ENCODE assay signal across 16 mouse cellular contexts in the genomic region with DNA sequence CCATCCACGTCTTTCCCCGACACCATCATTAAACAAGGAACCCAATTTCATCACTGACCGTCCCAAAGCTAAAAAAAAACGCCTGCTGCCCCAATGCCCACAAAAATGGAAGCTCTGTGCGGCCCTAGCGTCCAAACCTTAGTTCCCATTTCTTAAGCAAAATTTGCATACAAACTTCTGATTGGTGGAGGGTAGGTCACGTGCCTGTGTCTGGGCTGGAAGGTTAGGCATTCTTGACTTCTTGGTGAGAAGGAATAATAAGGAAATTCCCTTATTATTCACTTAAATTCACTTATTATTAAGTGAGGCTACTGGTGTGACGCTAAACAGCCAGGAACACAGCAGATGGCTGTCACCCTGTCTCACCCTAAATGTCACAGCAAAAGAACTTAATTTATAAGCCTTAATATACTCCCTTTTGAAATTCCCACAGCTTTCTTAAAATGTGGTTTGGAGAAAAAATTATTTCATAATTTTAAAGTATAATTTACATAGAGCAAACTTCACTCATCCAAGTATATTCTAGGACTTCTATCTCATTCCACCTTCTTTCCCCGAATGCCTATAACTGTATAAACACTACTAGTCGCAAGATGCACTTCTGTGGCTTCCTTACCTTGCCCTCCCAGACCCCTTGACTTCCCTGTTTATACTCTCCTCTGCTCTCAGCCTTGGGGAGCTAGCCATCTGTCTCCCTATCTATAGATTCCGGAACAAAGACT. TPM values are rescaled to one million over a fixed set of nuclear protein-coding genes. Genes with fewer than 3 reads are reported as not detected.
"Had no signal": no experiment of that assay in that cellular context is flagged by ENCODE, and none has a peak within 500 bp of the region (broad histone marks: within the 10 kb centered on the region; RNA-seq: fewer than 3 reads in every experiment).

No protein-coding gene starts in this region.

- H3K36me3 ChIP-seq: liver, embryonic 15.5 days; lung, embryonic 15.5 days; midbrain, embryonic 10.5 days had no signal

- H3K4me1 ChIP-seq: liver, embryonic 15.5 days; lung, embryonic 15.5 days had no signal

- H3K27ac ChIP-seq: kidney, postnatal 0 days; layer of hippocampus, adult 2 months; liver, embryonic 15.5 days; lung, embryonic 15.5 days; midbrain, embryonic 10.5 days had no signal

- DNase-seq: kidney, adult 11 months; kidney, adult 9 months; kidney, postnatal 4 days; left cerebral cortex, postnatal 4 days; lung, postnatal 14 days; midbrain, embryonic 14.5 days; right cerebral cortex, postnatal 14 days; thymus, adult 18-20 months had no signal

- H3K4me3 ChIP-seq: layer of hippocampus, adult 2 months; liver, embryonic 15.5 days; lung, embryonic 15.5 days; midbrain, embryonic 10.5 days had no signal

- H3K27me3 ChIP-seq: liver, embryonic 15.5 days; lung, embryonic 15.5 days had no signal

RNA-seq across cellular contexts. Expression of gene Ccr7, which starts 10.3 kb away (rescaled TPM):
- total RNA-seq: layer of hippocampus, adult 2 months; layer of hippocampus, postnatal 10 days; left cerebral cortex, postnatal 10 days; left cerebral cortex, postnatal 4 days had no signal
- polyA plus RNA-seq: neural tube, embryonic 14.5 days had no signal
